28 mouse cellular contexts compared by ENCODE assay signal in the genomic region with DNA sequence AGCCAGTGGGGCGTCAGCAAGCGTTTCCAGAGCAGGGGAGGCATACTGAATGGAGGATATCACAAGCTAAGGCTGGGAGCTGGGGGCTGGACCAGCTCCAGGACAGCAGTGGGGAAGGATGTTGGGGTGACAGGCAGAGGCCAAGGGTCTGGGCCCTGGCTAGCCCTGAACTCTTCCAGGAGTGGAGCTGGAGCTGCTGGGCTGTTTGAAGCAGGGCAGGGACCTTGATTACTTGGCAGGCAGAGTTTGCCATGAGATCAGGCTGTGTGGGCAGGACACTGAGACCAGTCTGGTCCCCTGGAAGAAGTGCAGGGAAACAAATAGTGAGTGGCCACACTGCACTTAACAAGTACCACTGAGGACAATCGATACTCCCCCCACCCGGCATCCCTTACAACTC. TPM values are rescaled to one million over a fixed set of nuclear protein-coding genes. Genes with fewer than 3 reads are reported as not detected.
"Had no signal": no experiment of that assay in that cellular context is flagged by ENCODE, and none has a peak within 500 bp of the region (broad histone marks: within the 10 kb centered on the region; RNA-seq: fewer than 3 reads in every experiment).

No protein-coding gene starts in this region.

- DNase-seq: kidney, postnatal 25 days; layer of hippocampus, adult 9-11 months; liver, postnatal 0 days; lung, embryonic 14.5 days; right cerebral cortex, adult 18-20 months; right cerebral cortex, postnatal 14 days; right cerebral cortex, postnatal 4 days; thymus, adult 2 months; thymus, postnatal 14 days; thymus, postnatal 4 days had no signal

- H3K27me3 ChIP-seq: midbrain, embryonic 15.5 days; neural tube, embryonic 12.5 days; neural tube, embryonic 15.5 days had no signal

- H3K9ac ChIP-seq: limb, embryonic 15.5 days; liver, embryonic 14.5 days; liver, postnatal 0 days; lung, embryonic 14.5 days; midbrain, embryonic 12.5 days; midbrain, embryonic 15.5 days; neural tube, embryonic 12.5 days; neural tube, embryonic 15.5 days had no signal

- H3K4me1 ChIP-seq: limb, embryonic 15.5 days; midbrain, embryonic 15.5 days; neural tube, embryonic 12.5 days; neural tube, embryonic 15.5 days had no signal

- H3K4me3 ChIP-seq: layer of hippocampus, adult 2 months; limb, embryonic 15.5 days; midbrain, embryonic 12.5 days; midbrain, embryonic 15.5 days; neural tube, embryonic 12.5 days; neural tube, embryonic 15.5 days had no signal

- H3K9me3 ChIP-seq: limb, embryonic 15.5 days; midbrain, embryonic 12.5 days; midbrain, embryonic 15.5 days; neural tube, embryonic 12.5 days; neural tube, embryonic 15.5 days had no signal

- ATAC-seq: liver, postnatal 0 days; lung, postnatal 0 days; midbrain, embryonic 15.5 days had no signal

- H3K27ac ChIP-seq: kidney, postnatal 0 days; layer of hippocampus, adult 2 months; limb, embryonic 15.5 days; liver, embryonic 14.5 days; macrophage; midbrain, embryonic 12.5 days; midbrain, embryonic 15.5 days; neural tube, embryonic 12.5 days; neural tube, embryonic 15.5 days; stomach, postnatal 0 days had no signal

- H3K4me2 ChIP-seq: limb, embryonic 15.5 days; liver, embryonic 11.5 days; lung, embryonic 14.5 days; midbrain, embryonic 12.5 days; midbrain, embryonic 15.5 days; neural tube, embryonic 12.5 days; neural tube, embryonic 15.5 days had no signal

- H3K36me3 ChIP-seq: limb, embryonic 15.5 days; midbrain, embryonic 12.5 days; midbrain, embryonic 15.5 days; neural tube, embryonic 12.5 days; neural tube, embryonic 15.5 days had no signal

RNA-seq across cellular contexts. Expression of a gene that starts 22.1 kb away (rescaled TPM):
- total RNA-seq: layer of hippocampus, adult 2 months; layer of hippocampus, postnatal 25 days; left cerebral cortex, adult 18-20 months; left cerebral cortex, postnatal 25 days; megakaryocyte, adult 5-6 weeks had no signal
- polyA plus RNA-seq: limb, embryonic 15.5 days; liver, postnatal 0 days; lung, embryonic 14.5 days; lung, postnatal 0 days; macrophage; stomach, embryonic 14.5 days; stomach, postnatal 0 days had no signal

RNA-seq across cellular contexts. Expression of a gene that starts 27.1 kb away (rescaled TPM):
- total RNA-seq: layer of hippocampus, adult 2 months; layer of hippocampus, postnatal 25 days; left cerebral cortex, adult 18-20 months; left cerebral cortex, postnatal 25 days; megakaryocyte, adult 5-6 weeks had no signal
- polyA plus RNA-seq: kidney, postnatal 0 days; liver, embryonic 11.5 days; liver, embryonic 14.5 days; liver, postnatal 0 days; lung, embryonic 14.5 days; lung, postnatal 0 days; macrophage; midbrain, embryonic 12.5 days; midbrain, embryonic 15.5 days; neural tube, embryonic 15.5 days; stomach, embryonic 14.5 days; stomach, postnatal 0 days had no signal

RNA-seq across cellular contexts. Expression of a gene that starts 36.3 kb away (rescaled TPM):
- total RNA-seq: layer of hippocampus, postnatal 25 days had no signal
- polyA plus RNA-seq: limb, embryonic 11.5 days; liver, postnatal 0 days; lung, embryonic 14.5 days; lung, postnatal 0 days; macrophage; stomach, embryonic 14.5 days had no signal
